Comparison of ENCODE assay signal across 8 mouse cellular contexts in the genomic region with DNA sequence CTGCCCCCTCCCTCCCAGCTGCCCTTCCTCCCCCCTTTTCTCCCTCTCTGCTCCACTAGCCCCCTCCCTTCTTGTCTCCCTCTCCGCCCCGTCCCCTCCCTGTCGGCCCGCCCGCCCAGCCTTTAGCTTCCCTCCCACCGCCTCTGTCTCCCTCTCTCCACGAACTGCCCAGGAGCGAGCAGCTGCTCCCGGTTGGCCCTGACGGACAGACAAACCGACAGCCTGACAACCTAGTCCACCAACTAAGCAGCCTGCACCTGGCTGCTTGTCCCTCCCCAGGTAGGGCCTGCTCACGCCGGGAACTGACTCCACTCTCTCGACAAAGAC. TPM values are rescaled to one million over a fixed set of nuclear protein-coding genes. Genes with fewer than 3 reads are reported as not detected.
DNase-seq lines count a peak whose midpoint lies in the region; ATAC-seq and TF ChIP-seq lines count a peak whose summit lies in the region.

Bgn (plus strand) TSS at position 119 of the 327 bp plus-strand sequence.

- WGBS in forebrain, embryonic 14.5 days, result 43% methylated on average over 14 of the region's 14 CpGs
- 25% methylated on average over 13 of the region's 14 CpGs for whole genome bisulfite sequencing in limb, embryonic 10.5 days
- WGBS in neural tube, embryonic 12.5 days, result 31% methylated on average over 13 of the region's 14 CpGs

- ATAC-seq in forebrain, embryonic 14.5 days, result no peak
- no peak for ATAC-seq in hematopoietic stem cell, adult 5-6 weeks (replicated peaks in 1 of 2; ENCODE audit: insufficient read depth in 1 of 2, low FRiP score in 2 of 2, low TSS enrichment in 1 of 2, low read depth in 1 of 2, poor library complexity in 2 of 2, severe bottlenecking in 2 of 2)
- no peak for ATAC-seq in neural tube, embryonic 12.5 days (ENCODE audit: low FRiP score, low read depth)
- no peak for ATAC-seq in megakaryocyte, adult 5-6 weeks (ENCODE audit: poor library complexity, severe bottlenecking)

- H3K27ac ChIP-seq in testis, adult 2 months (ENCODE audit: control insufficient read depth, insufficient read depth, low read depth, low read length), result peak within 1 kb of the TSS; percentile 25; the same call in 1 of the 2 replicates
- no peak within 1 kb of the TSS for H3K27ac ChIP-seq in forebrain, embryonic 14.5 days (ENCODE audit: low read depth, low read length)
- H3K27ac ChIP-seq in limb, embryonic 10.5 days, result peak within 1 kb of the TSS; percentile 76
- H3K27ac ChIP-seq in neural tube, embryonic 12.5 days, result no peak within 1 kb of the TSS

- no peak within 1 kb of the TSS for H3K4me2 ChIP-seq in forebrain, embryonic 14.5 days (ENCODE audit: low read length)
- H3K4me2 ChIP-seq in neural tube, embryonic 12.5 days (replicated peaks), result peak within 1 kb of the TSS; percentile 37

- no peaks in the 10 kb centered on the region for H3K36me3 ChIP-seq in testis, adult 2 months (ENCODE audit: control insufficient read depth, insufficient read depth, low read length)
- no peaks in the 10 kb centered on the region for H3K36me3 ChIP-seq in forebrain, embryonic 14.5 days (ENCODE audit: control insufficient read depth, insufficient read depth, low read length)
- no peaks in the 10 kb centered on the region for H3K36me3 ChIP-seq in limb, embryonic 10.5 days
- H3K36me3 ChIP-seq in neural tube, embryonic 12.5 days, result no peaks in the 10 kb centered on the region

- TF ChIP-seq CTCF in testis, adult 2 months (IDR thresholded peaks at IDR 0.05; ENCODE audit: control insufficient read depth, insufficient read depth, insufficient replicate concordance, low read depth, low read length), result no peak

- H3K9ac ChIP-seq in forebrain, embryonic 14.5 days (ENCODE audit: low read length), result no peak within 1 kb of the TSS
- no peak within 1 kb of the TSS for H3K9ac ChIP-seq in neural tube, embryonic 12.5 days

- no peaks in the 10 kb centered on the region for H3K9me3 ChIP-seq in forebrain, embryonic 14.5 days (replicated peaks; ENCODE audit: control insufficient read depth, low read length)
- no peaks in the 10 kb centered on the region for H3K9me3 ChIP-seq in limb, embryonic 10.5 days (replicated peaks)
- H3K9me3 ChIP-seq in neural tube, embryonic 12.5 days, result no peaks in the 10 kb centered on the region

- no peaks in the 10 kb centered on the region for H3K27me3 ChIP-seq in testis, adult 2 months (ENCODE audit: control insufficient read depth, insufficient read depth, low read length)
- no peaks in the 10 kb centered on the region for H3K27me3 ChIP-seq in forebrain, embryonic 14.5 days (replicated peaks; ENCODE audit: control insufficient read depth, insufficient read depth, low read length)
- H3K27me3 ChIP-seq in limb, embryonic 10.5 days (ENCODE audit: low read depth, poor library complexity, severe bottlenecking), result peaks cover 95% of the 10 kb centered on the region
- H3K27me3 ChIP-seq in neural tube, embryonic 12.5 days (replicated peaks), result no peaks in the 10 kb centered on the region

- H3K4me3 ChIP-seq in testis, adult 2 months (ENCODE audit: control insufficient read depth, low read depth, low read length), result peak within 1 kb of the TSS; percentile 59
- no peak within 1 kb of the TSS for H3K4me3 ChIP-seq in forebrain, embryonic 14.5 days (ENCODE audit: low read depth, low read length)
- peak within 1 kb of the TSS; percentile 41 for H3K4me3 ChIP-seq in limb, embryonic 10.5 days
- H3K4me3 ChIP-seq in neural tube, embryonic 12.5 days, result peak within 1 kb of the TSS; percentile 3; the same call in 1 of the 2 replicates

- DNase-seq in testis, postnatal 14 days (ENCODE audit: low spot score), result no peak
- DNase-seq in forebrain, embryonic 14.5 days (ENCODE audit: low spot score), result no peak
- peak; percentile 40 for DNase-seq in limb, embryonic 10.5 days (ENCODE audit: low spot score)
- DNase-seq in cerebellum, postnatal 4 days (ENCODE audit: low spot score in 2 of 2), result no peak

- H3K4me1 ChIP-seq in testis, adult 2 months (ENCODE audit: control insufficient read depth, insufficient read depth, low read length), result peaks cover 2% of the 10 kb centered on the region
- no peaks in the 10 kb centered on the region for H3K4me1 ChIP-seq in forebrain, embryonic 14.5 days (ENCODE audit: control insufficient read depth, insufficient read depth, low read length)
- H3K4me1 ChIP-seq in limb, embryonic 10.5 days, result peaks cover 27% of the 10 kb centered on the region
- H3K4me1 ChIP-seq in neural tube, embryonic 12.5 days, result no peaks in the 10 kb centered on the region

- no peak for TF ChIP-seq POLR2A in testis, adult 2 months (IDR thresholded peaks at IDR 0.05; ENCODE audit: control insufficient read depth, low read depth, low read length)

RNA-seq across cellular contexts. Expression of gene Bgn, which starts in this region (rescaled TPM):
- polyA plus RNA-seq in testis, adult 2 months (2012; rRNA removed), result 32.9 and 54.4 TPM in 2 replicates
- 15.5 and 18.0 TPM in 2 replicates for polyA plus RNA-seq in forebrain, embryonic 14.5 days (2014; fragmentation: Nextera tagmentation; extraction: Ambion mirVana)
- 11.8 and 16.3 TPM in 2 replicates for total RNA-seq in hematopoietic stem cell, adult 5-6 weeks (2017)
- 7.9 and 11.5 TPM in 2 replicates for polyA plus RNA-seq in limb, embryonic 10.5 days (2016; fragmentation: Nextera tagmentation; extraction: Ambion mirVana)
- 21.2 and 28.6 TPM in 2 replicates for polyA plus RNA-seq in neural tube, embryonic 12.5 days (2016; fragmentation: Nextera tagmentation; extraction: Ambion mirVana)
- 3.0 and 7.7 TPM in 2 replicates for total RNA-seq in megakaryocyte, adult 5-6 weeks (2015)
- total RNA-seq in megakaryocyte, adult 5-6 weeks (2017), result 0.45 and 0.48 TPM in 2 replicates

Comparison
In these comparisons a context has a peak if more than half of its experiments do, and no peak if none do; other contexts are left out.
1. H3K27ac ChIP-seq: peak in testis, adult 2 months (single experiment) and limb, embryonic 10.5 days (single experiment); none in forebrain, embryonic 14.5 days (single experiment) and neural tube, embryonic 12.5 days (single experiment).